Mouse (Mus musculus) limb, embryonic 11.5 days (tissue): ENCODE results near the gene Crk. TPM values are rescaled to one million over a fixed set of nuclear protein-coding genes. Genes with fewer than 3 reads are reported as not detected.

Experiments
- ATAC-seq: fragments of 200-750 bp; cut with Nextera tagmentation; 2 replicates; pipeline ENCODE4 v1.8.0; 2017; ENCODE audit warnings: low read depth; ENCODE audit not compliant: insufficient number of reproducible peaks, low FRiP score, low TSS enrichment
- DNase-seq: peaks from one replicate; pipeline ENCODE4 v3.0.0-alpha.2; 2015; ENCODE audit warnings: low spot score
- H3K27ac ChIP-seq: fragments of 300-500 bp; sonication (generic); replicated peaks from 2 replicates; pipeline ENCODE4 v1.5.1; 2014; ENCODE audit warnings: low read depth, mild to moderate bottlenecking, low read length
- H3K27me3 ChIP-seq: fragments of 300-500 bp; sonication (generic); 2 replicates; pipeline ENCODE4 v1.6.1; 2014; ENCODE audit warnings: mild to moderate bottlenecking, low read length, mixed read lengths; ENCODE audit not compliant: control insufficient read depth, insufficient read depth
- H3K36me3 ChIP-seq: fragments of 300-500 bp; sonication (generic); 2 replicates; pipeline ENCODE4 v1.6.1; 2014; ENCODE audit warnings: mild to moderate bottlenecking, low read length, moderate library complexity, mixed read lengths; ENCODE audit not compliant: control insufficient read depth, insufficient read depth
- H3K4me1 ChIP-seq: fragments of 300-500 bp; sonication (generic); 2 replicates; pipeline ENCODE4 v1.6.1; 2014; ENCODE audit warnings: low read length, mixed read lengths; ENCODE audit not compliant: control insufficient read depth, insufficient read depth
- H3K4me2 ChIP-seq: fragments of 300-500 bp; sonication (generic); 2 replicates; pipeline ENCODE4 v1.6.1; 2014; ENCODE audit warnings: low read depth, mild to moderate bottlenecking, moderate library complexity; ENCODE audit not compliant: severe bottlenecking
- H3K4me3 ChIP-seq: fragments of 300-500 bp; sonication (generic); 2 replicates; pipeline ENCODE4 v1.5.1; 2014; ENCODE audit warnings: low read depth, low read length
- H3K9ac ChIP-seq: fragments of 300-500 bp; sonication (generic); 2 replicates; pipeline ENCODE4 v1.6.1; 2014; ENCODE audit warnings: mild to moderate bottlenecking, low read length
- H3K9me3 ChIP-seq: fragments of 300-500 bp; sonication (generic); 2 replicates; pipeline ENCODE4 v1.6.1; 2016; ENCODE audit warnings: low read length; ENCODE audit not compliant: control insufficient read depth
- WGBS: fragments of 180-500 bp; shearing (Covaris S2); extraction: QIAGEN DNeasy Blood & Tissue Kit; methylation state at CpG from one replicate; pipeline ENCODE4 v1.1.7; 2014; 5-methylcytosine and 5-hydroxymethylcytosine counted together
- polyA plus RNA-seq: library from polyadenylated mRNA; unstranded; fragments of >200 nt; fragmentation: Nextera tagmentation; extraction: Ambion mirVana; gene quantifications from 2 replicates; pipeline ENCODE4 v1.2.1, GENCODE M21; 2014

Crk gene
- polyA plus RNA-seq, 1 experiment from 2014 or later, result 107 TPM

DNA sequence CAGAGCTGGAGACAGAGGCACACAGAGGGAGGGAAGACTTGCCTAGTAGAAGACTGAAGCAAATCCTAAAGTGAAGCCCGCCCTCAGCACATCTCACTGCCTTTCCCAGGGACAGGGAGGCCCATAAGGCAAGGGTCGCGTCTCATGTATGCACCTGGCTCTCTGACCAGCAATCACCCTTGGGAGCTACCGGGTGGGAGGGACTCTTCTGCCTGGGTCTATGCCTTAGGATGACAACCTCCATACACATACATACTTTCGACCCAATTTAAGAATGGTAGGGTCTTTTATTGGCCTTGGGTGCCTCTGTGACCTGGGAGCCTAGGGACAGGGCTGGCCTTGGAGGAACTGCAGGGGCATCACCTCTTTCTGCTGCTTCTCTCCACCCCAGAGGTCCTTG, 5.6 kb upstream of the Crk start:
- H3K36me3 ChIP-seq, result peaks cover 13% of the 10 kb centered on the region
- no peak for DNase-seq

DNA sequence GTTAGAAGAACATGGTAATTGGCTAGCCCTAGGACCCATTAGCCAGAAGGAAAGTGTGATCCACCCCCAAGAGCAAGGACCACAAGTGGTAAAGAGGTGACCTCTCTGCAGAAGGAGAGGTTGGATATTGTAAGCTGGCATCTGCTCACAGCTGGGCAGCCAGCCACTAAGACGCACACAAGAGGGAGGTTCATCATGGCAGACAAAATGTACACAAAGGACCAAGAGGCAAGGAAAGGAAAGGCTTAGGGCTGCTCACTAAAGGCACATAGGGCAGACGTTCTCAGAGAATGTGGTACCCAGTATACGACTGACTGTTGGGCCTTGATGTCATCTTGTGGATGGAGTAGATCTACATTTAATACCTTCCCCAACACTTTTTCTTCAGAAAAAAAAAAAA, 4.2 kb upstream of the Crk start:
- Histone ChIP-seq H3K4me2 (no peak overlapping the region), H3K36me3 (peaks cover 9% of the 10 kb centered on the region), H3K9me3 (no peaks in the 10 kb centered on the region), H3K27ac (no peak overlapping the region), H3K27me3 (no peaks in the 10 kb centered on the region), H3K9ac (no peak overlapping the region), H3K4me3 (no peak overlapping the region), H3K4me1 (no peaks in the 10 kb centered on the region)
- no peak for ATAC-seq
- WGBS, result 83% methylated on average over 3 of the region's 3 CpGs
- no peak for DNase-seq

More for the DNA sequence above, 5.6 kb upstream of the Crk start:
- Histone ChIP-seq H3K4me2 (no peak overlapping the region), H3K9me3 (no peaks in the 10 kb centered on the region), H3K4me1 (no peaks in the 10 kb centered on the region), H3K4me3 (no peak overlapping the region), H3K9ac (no peak overlapping the region), H3K27ac (no peak overlapping the region), H3K27me3 (no peaks in the 10 kb centered on the region)
- 84% methylated on average over 5 of the region's 5 CpGs for WGBS
- no peak for ATAC-seq

DNA sequence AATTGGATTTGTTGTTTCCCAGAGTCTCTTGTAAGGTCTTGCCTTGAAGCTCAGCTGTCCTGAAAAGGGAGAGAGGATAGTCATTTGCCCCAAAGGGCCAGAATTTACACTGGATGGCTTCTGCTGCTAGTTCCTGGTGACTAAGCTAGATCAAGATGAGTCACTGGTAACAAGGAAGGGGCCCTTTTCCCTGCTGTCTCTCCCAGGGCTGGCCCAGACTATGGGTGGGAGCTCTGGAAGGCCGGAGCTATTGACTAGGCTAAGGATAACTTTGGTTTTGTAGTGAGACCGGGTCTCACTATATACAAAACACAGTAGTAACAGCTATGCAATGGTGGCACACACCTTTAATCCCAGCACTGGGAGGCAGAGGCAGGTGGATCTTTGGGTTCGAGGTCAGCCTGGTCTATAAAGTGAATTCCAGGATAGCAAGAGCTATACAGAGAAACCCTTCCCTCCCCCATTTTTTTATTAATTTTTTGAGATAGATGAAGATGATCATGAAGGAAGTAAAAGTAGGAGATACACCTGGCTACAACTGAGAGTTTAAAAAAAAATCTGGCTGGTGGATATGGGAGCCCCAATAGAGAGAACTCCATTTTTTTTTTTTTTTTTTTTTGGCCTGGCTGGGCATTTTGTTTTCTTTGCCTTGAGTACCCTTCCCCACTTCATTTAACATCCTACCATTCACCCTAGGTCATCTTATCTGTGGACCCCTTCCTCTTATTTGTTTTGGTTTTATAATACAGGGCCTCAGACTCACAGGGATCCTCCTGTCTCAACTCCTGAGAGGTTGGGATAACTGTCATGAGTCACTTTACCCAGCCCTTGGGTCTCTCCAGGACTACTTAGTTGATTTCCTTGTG, 945 bp upstream of the Crk start:
- Histone ChIP-seq H3K9me3 (no peaks in the 10 kb centered on the region), H3K4me3 (peak overlapping the region; percentile 99; the same call in 1 of the 2 replicates), H3K27ac (no peak overlapping the region), H3K4me2 (peak overlapping the region; percentile 44), H3K4me1 (peaks cover 6% of the 10 kb centered on the region), H3K27me3 (no peaks in the 10 kb centered on the region), H3K9ac (no peak overlapping the region), H3K36me3 (no peaks in the 10 kb centered on the region)
- WGBS, result 84% methylated on average over 3 of the region's 3 CpGs
- ATAC-seq (no peak), DNase-seq (no peak)

DNA sequence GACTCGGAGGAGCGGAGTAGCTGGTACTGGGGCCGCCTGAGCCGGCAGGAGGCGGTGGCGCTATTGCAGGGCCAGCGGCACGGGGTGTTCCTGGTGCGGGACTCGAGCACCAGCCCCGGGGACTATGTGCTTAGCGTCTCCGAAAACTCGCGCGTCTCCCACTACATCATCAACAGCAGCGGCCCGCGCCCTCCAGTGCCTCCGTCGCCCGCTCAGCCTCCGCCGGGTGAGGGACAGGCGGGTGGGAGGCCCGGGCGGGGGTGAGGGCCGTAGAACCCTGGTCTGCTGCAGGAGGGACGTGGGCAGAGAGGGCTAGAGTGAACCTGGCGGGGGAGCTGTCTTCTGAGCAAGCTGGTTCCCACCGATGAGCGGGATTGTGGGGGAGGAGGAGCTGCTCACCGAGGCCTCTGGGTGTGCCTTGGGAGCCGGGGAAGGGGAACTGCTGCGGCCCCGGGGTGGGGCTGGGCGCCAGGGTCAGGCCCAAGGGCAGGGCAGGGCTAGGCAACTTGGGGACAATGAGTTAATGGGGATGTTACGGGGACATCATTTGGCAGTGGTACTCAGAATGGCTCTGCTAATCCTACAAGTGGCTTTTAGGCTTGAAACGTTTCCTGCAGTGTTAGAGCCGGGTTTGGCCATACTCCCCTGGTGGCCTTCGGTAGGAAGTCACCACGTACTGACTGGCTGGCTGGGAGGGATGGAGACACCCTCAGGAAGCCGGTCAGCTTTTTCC, 546 bp downstream of the Crk start:
- DNase-seq (peak; percentile 65), ATAC-seq (peak; percentile 72)
- Histone ChIP-seq H3K4me1 (peaks cover 6% of the 10 kb centered on the region), H3K27ac (peak overlapping the region; percentile 84), H3K4me3 (peak overlapping the region; percentile 99), H3K9ac (peak overlapping the region; percentile 90), H3K27me3 (no peaks in the 10 kb centered on the region), H3K9me3 (no peaks in the 10 kb centered on the region), H3K4me2 (peak overlapping the region; percentile 74), H3K36me3 (peaks cover 3% of the 10 kb centered on the region; the same call in 1 of the 2 replicates)
- WGBS, result 0% methylated on average over 41 of the region's 43 CpGs

DNA sequence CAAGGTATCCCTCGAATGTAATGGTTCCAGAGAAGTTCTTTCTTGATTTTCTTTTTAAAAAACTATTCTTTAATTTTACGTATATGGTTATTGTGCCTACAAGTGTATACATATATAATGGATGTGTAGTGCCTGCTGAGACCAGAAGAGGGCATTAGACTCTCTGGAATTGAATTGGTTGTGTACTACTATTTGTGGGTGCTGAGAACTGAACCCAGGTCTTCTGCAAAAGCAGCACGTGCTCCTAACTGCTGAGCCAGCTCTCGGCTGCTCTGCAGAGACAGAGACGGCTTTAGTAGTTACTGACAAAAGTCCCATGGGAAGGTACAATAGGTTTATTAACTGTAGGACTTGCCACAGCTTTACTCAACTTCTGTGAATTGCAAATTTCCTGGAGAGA, 5.4 kb downstream of the Crk start:
- WGBS, result 96% methylated on average over 5 of the region's 5 CpGs
- H3K4me2 ChIP-seq, result no peak overlapping the region
- peaks cover 6% of the 10 kb centered on the region for H3K4me1 ChIP-seq
- no peak overlapping the region for H3K27ac ChIP-seq
- DNase-seq (no peak), ATAC-seq (no peak)
- no peak overlapping the region for H3K4me3 ChIP-seq
- H3K9ac ChIP-seq, result no peak overlapping the region
- no peaks in the 10 kb centered on the region for H3K9me3 ChIP-seq
- H3K27me3 ChIP-seq, result no peaks in the 10 kb centered on the region
- peaks cover 7% of the 10 kb centered on the region for H3K36me3 ChIP-seq

DNA sequence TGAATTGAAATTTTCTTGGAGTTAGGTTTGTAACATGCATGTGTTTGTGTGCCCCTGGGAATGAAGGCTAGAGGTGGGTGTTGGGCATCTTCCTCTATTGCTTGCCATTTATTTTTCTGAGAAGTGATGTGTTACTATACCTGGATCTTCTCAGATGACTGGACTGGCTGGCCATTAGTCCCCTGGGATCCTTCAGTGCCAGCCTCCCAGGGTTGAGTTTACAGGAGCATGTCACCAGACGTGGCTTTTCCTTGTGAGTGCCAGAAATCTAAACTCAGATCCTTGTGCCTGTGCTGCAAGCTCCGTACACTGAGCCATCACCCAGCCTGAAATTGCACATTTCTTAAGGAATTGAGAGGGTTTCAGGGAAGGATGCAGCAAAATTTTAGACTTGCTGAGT, 5.9 kb downstream of the Crk start:
- H3K9me3 ChIP-seq, result no peaks in the 10 kb centered on the region
- no peak for DNase-seq
- peaks cover 6% of the 10 kb centered on the region for H3K4me1 ChIP-seq
- H3K27me3 ChIP-seq, result no peaks in the 10 kb centered on the region
- H3K4me2 ChIP-seq, result no peak overlapping the region
- WGBS, result 83% methylated on average over 2 of the region's 2 CpGs
- H3K27ac ChIP-seq, result no peak overlapping the region
- no peak for ATAC-seq
- H3K9ac ChIP-seq, result no peak overlapping the region
- peaks cover 8% of the 10 kb centered on the region for H3K36me3 ChIP-seq
- H3K4me3 ChIP-seq, result no peak overlapping the region

DNA sequence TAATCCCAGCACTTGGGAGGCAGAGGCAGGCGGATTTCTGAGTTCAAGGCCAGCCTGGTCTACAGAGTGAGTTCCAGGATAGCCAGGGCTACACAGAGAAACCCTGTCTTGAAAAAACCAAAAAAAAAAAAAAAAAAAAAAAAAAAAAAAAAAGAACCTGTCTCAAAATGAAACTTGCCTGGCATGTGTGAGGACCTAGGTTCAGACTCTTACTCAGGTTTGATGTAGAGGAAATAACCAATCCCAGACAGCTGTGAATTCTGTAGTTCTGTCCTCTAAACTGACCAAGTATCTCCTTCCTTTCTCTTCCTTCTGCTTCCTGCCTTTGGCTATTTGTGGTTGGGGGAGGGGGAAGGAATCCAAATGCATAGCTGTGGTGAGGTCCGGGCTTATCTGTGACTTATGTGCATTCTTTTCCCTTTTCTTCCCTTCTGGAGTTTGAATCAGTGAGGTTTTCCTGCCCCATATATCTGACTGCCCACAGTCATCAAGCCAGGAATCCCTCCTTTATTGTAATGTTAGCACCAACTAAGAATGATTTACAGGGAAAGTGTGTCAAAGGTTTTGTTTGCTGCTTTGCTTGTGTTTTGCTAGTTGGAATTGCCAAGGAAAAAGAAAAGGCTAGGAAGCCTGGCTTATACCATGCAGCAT, 8.4 kb downstream of the Crk start:
- Histone ChIP-seq H3K4me2 (no peak overlapping the region), H3K36me3 (peaks cover 12% of the 10 kb centered on the region), H3K9ac (no peak overlapping the region), H3K4me3 (no peak overlapping the region), H3K9me3 (no peaks in the 10 kb centered on the region), H3K27ac (no peak overlapping the region), H3K27me3 (no peaks in the 10 kb centered on the region), H3K4me1 (no peaks in the 10 kb centered on the region)
- 64% methylated on average over 1 of the region's 2 CpGs for WGBS
- no peak for DNase-seq
- no peak for ATAC-seq

DNA sequence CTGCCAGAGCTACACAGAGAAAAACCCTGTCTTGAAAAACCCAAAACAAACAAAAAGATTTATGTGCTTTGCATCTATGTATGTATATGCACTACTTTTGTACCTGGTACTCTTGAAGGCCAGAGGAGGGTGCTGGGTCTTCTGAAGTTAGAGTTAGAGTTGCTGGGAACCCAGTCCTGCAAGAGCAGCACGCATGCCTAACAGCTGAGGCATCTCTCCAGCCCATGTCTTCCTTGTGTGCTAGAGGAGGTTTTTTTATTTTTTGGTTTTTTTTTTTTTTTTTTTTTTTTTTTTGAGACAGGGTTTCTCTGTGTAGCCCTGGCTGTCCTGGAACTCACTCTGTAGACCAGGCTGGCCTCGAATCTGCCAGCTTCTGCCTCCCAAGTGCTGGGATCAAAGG, 9.1 kb downstream of the Crk start:
- no peak overlapping the region for H3K27ac ChIP-seq
- WGBS, result 93% methylated on average over 2 of the region's 2 CpGs
- no peak overlapping the region for H3K9ac ChIP-seq
- H3K4me1 ChIP-seq, result no peaks in the 10 kb centered on the region
- H3K27me3 ChIP-seq, result no peaks in the 10 kb centered on the region
- H3K9me3 ChIP-seq, result no peaks in the 10 kb centered on the region
- no peak overlapping the region for H3K4me3 ChIP-seq
- DNase-seq (no peak), ATAC-seq (no peak)
- no peak overlapping the region for H3K4me2 ChIP-seq
- peaks cover 14% of the 10 kb centered on the region for H3K36me3 ChIP-seq
